Mouse (Mus musculus): ENCODE measurements around the gene Rhbdl1. TPM values are rescaled to one million over a fixed set of nuclear protein-coding genes. Genes with fewer than 3 reads are reported as not detected.
A peak's percentile ranks its signal among the peaks of the same experiment; 100 is the strongest.

Rhbdl1 gene
- total RNA-seq, 2 experiments from 2014 or later = 4.6 TPM; not detected in 1

DNA sequence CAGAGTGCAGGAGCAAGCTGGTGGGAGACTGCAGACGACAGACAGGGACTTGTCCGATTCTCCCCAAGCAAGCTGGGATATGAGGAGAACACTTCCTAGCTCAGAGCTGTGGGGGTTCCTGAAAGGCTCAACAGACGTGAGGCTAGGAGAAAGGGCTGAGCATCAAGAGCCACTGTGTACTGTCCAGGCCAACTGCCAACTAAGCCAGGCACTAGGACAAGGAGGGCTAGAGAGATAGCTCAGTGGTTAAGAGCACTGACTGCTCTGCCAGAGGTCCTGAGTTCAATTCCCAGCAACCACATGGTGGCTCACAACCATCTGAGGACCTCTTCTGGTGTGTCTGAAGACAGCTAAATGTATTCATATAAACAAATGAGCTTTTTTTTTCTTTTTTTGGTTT is 5.4 kb upstream of the Rhbdl1 start:
- no peak for ATAC-seq (replicated peaks; ENCODE audit: low FRiP score, poor library complexity, severe bottlenecking)

- no peak for ATAC-seq (replicated peaks; ENCODE audit: low FRiP score, poor library complexity, severe bottlenecking)
Observed at GRCm38 (mm10) chr17:25841117-25841880, 4.2 kb upstream of the Rhbdl1 start, which contains the start of gene Gm20683. TSS of gene Gm20683 (minus strand) at chr17:25841763.

DNA sequence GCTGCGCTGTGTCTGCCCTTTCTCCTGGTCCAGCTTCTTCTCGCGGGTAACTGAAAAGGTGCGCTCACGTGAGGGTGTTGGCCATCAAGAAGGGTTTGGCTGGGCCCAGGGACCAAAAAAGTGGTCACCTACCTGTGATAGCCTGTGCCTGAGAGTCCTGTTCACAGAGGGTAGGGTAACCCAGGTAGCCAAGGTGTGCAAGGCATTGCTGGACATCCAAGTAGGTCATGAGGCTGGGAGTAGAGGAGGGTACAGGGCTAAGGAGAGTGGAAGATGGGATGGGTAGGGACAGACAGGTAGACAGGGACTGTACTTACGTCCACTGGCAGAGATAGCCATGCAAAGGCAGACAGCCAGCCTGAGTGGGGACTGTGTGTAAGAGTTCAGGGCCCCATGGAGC is 3.4 kb upstream of the Rhbdl1 start:
- no peak for ATAC-seq (replicated peaks; ENCODE audit: low FRiP score, poor library complexity, severe bottlenecking)

DNA sequence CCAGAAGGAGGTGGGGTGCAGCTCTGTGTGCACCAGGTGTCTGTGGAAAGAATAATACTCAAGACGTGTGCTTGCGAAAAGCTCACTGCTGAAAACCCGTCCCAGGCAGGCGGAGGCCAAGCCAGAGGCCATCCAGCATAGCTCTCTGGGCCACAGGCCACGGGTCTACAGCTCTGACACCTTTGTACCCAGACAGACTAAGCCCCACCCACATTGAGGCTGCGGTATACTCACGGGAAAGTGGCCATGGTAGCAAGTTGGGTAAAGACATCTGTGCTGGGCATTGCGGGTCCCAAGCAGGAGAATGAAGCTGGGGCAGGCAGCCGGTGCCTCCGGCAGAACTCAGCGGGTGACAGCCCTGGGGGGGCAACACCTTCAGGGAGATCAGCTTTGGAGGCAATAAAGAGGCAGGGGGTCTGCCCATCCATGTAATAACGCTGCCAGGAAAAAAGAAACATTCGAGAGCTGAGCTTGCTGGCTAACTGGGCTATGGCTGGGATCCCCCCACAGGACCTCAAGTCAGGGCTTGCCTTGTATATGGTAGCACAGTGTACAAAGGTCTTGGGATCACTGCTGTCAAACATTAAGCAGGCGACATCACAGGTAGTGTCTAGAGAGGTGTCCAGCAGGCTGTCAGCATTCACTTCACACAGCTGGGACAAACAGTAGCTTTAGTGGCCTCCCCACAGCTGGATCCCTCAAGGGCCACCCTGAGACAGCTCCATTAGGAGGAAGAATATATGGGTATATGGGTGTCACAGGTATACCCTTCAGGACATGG is 2.5 kb upstream of the Rhbdl1 start:
- no peak for ATAC-seq (replicated peaks; ENCODE audit: low FRiP score, poor library complexity, severe bottlenecking)

DNA sequence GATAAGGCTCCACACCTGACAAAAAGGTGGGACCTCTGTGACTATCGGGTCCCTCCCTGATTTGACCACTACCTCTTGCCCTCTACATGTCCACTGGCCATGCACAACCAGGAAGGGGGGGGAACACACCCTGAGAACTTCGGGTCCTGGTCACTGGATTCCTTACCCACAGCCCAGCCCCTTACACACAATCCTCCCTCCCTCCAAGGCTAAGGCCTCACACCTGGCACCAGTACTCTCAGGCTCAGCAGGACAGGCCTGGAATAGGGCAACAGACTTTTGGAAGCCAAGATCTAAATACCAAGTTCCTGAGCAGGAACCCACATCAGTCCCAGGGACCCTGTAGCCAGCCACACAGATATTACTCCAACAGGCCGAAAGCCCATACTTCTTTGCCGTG is 1.8 kb upstream of the Rhbdl1 start:
- no peak for ATAC-seq (replicated peaks; ENCODE audit: low FRiP score, poor library complexity, severe bottlenecking)

DNA sequence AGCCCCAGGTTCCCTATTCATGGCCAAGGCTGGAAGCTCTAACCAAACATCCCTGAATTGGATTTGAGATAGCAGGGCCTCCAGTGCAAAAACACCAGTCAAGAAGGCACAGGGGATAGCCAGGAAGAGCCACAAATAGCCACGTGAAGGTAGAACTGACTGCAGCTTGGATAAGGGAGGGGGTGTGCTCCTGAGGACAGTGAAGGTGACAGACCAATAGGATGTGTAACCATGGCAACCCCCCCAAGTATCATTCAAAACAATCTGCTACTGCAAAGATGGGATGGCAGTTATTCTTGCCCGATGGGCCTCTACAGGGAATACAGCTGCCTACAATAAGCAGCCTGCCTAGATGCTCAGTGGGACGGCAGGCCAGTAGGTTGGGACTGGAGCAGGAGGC is 438 bp upstream of the Rhbdl1 start:
- no peak for ATAC-seq (replicated peaks; ENCODE audit: low FRiP score, poor library complexity, severe bottlenecking)

DNA sequence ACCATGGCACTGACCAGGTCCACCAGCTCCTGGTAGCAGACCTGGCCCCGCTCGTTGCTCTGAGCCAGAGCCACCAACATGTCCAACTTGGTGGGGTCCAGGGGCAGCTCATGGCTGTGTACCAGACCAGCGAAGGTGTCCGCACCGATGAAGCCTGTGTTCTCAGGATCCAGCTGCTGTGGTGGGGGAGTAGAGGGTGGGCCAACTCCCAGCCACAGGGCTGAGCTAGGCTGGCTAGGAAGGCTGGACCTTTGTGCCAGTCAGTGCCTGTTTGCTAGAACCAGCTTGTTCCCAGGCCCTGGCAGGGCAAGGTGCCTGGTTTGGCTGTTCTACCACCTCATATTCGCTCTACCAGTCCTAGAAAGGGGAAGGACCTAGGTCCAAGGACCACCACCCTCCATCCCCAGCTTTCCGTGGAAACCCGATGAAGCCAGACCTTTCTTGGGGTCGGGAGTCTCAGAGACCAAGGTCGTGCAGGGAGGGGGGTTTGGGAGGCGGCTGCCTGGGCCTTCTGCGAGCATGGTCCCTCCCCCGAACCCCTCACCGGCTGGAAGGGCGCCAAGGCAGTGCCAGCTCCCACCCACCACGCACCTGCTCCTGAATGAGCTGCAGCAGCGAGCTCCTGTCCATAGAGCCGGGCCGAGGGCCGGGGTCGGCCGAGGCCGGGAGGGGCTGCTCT is 559 bp downstream of the Rhbdl1 start:
- ATAC-seq (replicated peaks; ENCODE audit: low FRiP score, poor library complexity, severe bottlenecking) = no peak

GRCm38 (mm10) chr17:25835816-25836215 is 1.3 kb downstream of the Rhbdl1 start:
- ATAC-seq (replicated peaks; ENCODE audit: low FRiP score, poor library complexity, severe bottlenecking) = no peak

DNA sequence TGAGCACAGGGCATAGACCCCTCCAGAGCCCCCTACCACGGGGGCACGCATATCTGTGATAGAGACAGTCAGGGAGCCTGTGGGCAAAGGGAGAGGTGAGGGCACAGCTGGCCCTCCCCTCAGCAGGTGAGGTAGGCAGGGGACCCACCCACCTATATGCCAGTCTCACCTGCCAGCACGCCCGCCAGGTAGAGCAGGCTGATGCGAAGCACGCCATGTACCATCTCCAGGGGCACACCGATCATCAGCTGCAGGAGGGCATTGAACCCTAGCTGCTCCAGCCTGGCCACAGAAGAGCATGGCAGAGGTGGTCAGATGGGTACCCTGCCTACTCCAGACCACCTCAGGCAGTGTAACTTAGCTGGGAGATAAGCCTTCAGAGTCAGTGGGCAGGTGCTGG is 1.8 kb downstream of the Rhbdl1 start:
- ATAC-seq (replicated peaks; ENCODE audit: low FRiP score, poor library complexity, severe bottlenecking) = no peak

DNA sequence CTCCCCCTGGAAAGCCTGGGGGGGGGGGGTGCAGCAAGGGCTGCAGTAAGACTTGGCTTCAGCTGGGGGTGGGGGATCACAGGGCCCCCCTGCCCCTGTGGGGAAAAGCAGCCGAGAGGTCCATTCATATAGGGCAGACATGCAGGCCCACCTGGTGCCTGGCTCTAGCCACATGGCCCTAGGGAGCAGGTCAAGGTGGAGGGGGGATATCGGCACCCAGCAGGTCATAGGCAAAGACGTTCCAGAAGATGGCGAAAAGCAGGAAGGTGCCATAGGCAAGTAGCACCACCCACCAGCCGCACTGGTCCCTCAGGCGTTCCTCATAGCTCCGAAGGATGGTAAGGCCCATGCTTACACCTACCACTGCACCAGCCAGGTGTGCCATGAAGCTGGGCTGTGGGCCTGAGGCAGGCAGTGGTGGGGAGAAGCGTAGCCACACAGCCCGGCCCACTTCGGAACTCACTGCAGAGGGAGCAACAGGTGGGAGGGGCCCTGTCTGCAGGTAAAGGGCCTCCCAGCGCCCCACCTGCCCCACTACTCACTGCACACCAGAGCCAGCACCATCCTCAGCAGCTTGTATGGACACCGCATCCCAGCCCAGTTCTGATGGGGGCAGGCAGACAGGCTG is 2.4 kb downstream of the Rhbdl1 start:
- ATAC-seq (replicated peaks; ENCODE audit: low FRiP score, poor library complexity, severe bottlenecking) = no peak

GRCm38 (mm10) chr17:25833961-25834594 is 3.0 kb downstream of the Rhbdl1 start:
- no peak for ATAC-seq (replicated peaks; ENCODE audit: low FRiP score, poor library complexity, severe bottlenecking)

- ATAC-seq (replicated peaks; ENCODE audit: low FRiP score, poor library complexity, severe bottlenecking) = peak; percentile 54
Observed at GRCm38 (mm10) chr17:25833291-25833663, 3.8 kb downstream of the Rhbdl1 start, which contains the start of gene Stub1. TSS of gene Stub1 (minus strand) at chr17:25833404.

DNA sequence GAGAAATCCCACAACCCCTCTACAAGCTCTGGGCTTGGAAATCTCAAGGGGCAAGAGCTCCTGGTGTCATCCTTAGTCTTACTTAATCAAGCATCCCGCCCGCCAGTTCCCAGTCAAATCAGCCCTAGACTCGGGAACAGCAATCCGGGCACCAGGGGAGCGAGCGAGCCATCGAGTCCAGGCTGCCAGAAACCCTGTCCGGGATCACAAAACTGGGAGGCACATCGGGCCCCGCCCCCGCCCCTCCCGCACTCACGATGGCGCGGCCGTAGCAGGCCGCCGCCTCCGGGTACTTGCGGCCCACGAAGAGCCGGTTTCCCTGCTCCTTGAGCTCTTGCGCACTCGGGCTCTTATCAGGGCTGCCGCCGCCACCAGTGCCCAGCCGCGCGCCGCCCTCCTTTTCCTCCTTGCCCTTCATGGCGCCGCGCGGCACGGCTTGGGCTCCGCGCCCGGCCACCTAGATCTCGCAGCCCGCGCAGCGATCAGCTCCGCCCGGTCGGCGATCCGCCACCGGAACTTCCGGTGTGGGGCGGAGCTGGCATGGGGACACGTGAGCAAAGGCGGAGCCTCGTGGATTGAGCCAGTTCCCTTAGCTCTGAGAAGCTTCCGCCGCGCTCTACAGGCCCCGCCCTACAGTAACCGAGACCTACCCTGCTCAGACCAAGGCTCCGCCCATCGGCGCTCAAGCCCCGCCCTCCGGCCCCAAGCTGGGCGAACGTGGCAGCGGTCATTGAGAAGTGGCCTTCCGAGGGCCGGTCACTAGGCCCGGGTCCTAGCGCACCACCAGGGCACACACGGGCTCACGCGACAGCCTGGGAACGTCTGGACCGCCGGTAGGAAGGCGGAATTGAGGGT is 4.4 kb downstream of the Rhbdl1 start:
- ATAC-seq (replicated peaks; ENCODE audit: low FRiP score, poor library complexity, severe bottlenecking) = peak; percentile 80

GRCm38 (mm10) chr17:25831451-25832281 is 5.4 kb downstream of the Rhbdl1 start:
- ATAC-seq (replicated peaks; ENCODE audit: low FRiP score, poor library complexity, severe bottlenecking) = no peak

DNA sequence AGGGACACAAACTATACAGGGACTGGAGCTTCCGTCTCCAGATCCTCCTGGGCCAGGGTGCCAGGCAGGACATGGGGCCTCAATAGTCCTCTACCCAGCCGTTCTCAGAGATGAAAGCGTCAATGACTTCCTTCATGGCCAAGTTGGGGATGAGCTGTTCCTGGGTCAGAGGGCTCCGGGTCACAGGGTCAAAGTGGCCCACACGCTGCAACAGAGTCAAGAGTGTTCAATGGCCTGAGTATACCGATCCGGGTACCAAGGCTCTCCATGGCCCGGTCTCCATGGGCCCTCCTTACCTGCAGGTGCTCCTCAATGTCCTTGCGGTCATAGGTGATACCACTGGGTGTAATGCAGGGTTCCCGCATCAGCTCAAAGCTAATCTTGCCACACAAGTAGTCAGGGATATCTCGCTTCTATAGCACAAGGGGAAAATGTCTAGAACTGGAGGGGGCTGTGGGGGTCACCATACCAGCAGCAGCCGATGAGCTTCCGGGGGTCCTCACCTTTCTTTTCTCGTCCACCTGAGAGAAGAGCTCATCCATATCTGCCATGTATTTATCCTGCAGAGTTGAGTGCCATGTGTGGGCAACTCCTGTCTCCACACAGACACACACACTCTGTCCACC is 6.2 kb downstream of the Rhbdl1 start:
- no peak for ATAC-seq (replicated peaks; ENCODE audit: low FRiP score, poor library complexity, severe bottlenecking)

DNA sequence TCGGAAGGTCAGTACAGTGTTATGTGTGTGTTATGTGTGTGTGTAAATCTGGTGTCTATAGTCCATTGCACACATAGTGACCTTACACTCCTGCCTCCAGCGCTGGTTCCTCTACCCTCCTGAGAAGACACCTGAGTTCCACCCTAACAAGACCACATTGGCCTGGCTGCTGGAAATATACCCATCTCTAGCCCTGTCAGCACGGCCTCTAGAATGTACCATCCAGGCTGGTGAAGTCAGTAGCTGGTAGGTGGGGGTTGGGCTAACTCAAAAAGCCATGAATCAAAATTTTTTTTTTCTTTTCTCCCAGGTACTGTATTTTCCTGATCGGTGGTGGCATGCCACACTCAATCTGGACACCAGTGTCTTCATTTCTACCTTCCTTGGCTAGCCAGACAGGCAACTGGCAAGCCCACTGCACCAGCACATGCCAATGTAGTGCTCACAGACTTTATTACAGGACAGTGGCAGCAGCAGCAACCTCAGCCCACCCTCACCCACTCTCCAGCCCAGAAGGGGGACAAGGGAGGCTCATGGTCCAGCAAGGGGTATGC is 6.8 kb downstream of the Rhbdl1 start:
- ATAC-seq (replicated peaks; ENCODE audit: low FRiP score, poor library complexity, severe bottlenecking) = no peak

- ATAC-seq (replicated peaks; ENCODE audit: low FRiP score, poor library complexity, severe bottlenecking) = no peak
Observed at GRCm38 (mm10) chr17:25829558-25830017, 7.5 kb downstream of the Rhbdl1 start.
